Mouse (Mus musculus) small intestine, adult 2 months (tissue): ENCODE measurements around the gene Cops2. TPM values are rescaled to one million over a fixed set of nuclear protein-coding genes. Genes with fewer than 3 reads are reported as not detected.

Experiments used
- H3K27ac ChIP-seq: fragments of 200-500 bp; 2 replicates; pipeline ENCODE4 v1.5.1; 2012; ENCODE audit warnings: low read depth, low read length, control low read depth, inconsistent platforms; ENCODE audit not compliant: insufficient read depth
- H3K27me3 ChIP-seq: fragments of 200-500 bp; 2 replicates; pipeline ENCODE4 v1.6.1; 2012; ENCODE audit warnings: mild to moderate bottlenecking, moderate library complexity, low read length, inconsistent platforms; ENCODE audit not compliant: control insufficient read depth, insufficient read depth
- H3K36me3 ChIP-seq: fragments of 200-500 bp; 2 replicates; pipeline ENCODE4 v1.6.1; 2012; ENCODE audit warnings: mild to moderate bottlenecking, low read length, control low read depth, inconsistent platforms; ENCODE audit not compliant: control insufficient read depth, insufficient read depth
- H3K4me1 ChIP-seq: fragments of 200-500 bp; 2 replicates; pipeline ENCODE4 v1.6.1; 2012; ENCODE audit warnings: low read length, inconsistent platforms, mixed read lengths; ENCODE audit not compliant: control insufficient read depth, insufficient read depth, insufficient read length
- H3K4me3 ChIP-seq: fragments of 200-500 bp; 2 replicates; pipeline ENCODE4 v1.5.1; 2012; ENCODE audit warnings: low read depth, mild to moderate bottlenecking, control low read depth, inconsistent platforms, low read length, moderate library complexity
- CTCF ChIP-seq: fragments of 200-500 bp; IDR thresholded peaks from 2 replicates; pipeline ENCODE4 v1.5.1; 2012; ENCODE audit warnings: low read depth, mild to moderate bottlenecking, control low read depth, inconsistent platforms, low read length, moderate library complexity, mixed read lengths; ENCODE audit not compliant: insufficient replicate concordance, insufficient read length; ENCODE audit errors: extremely low read depth
- POLR2A ChIP-seq: fragments of 200-500 bp; IDR thresholded peaks from 2 replicates; pipeline ENCODE4 v1.6.1; 2012; ENCODE audit warnings: low read depth, mild to moderate bottlenecking, control low read depth, inconsistent platforms, low read length, moderate library complexity
- WGBS: fragments of 180-500 bp; shearing (Covaris S2); methylation state at CpG from one replicate; pipeline ENCODE4 v1.1.7; 2018; 5-methylcytosine and 5-hydroxymethylcytosine counted together
- polyA plus RNA-seq: library from polyadenylated mRNA; depleted of rRNA; stranded (reverse); fragments of >200 nt; gene quantifications from 2 replicates; pipeline ENCODE4 v1.2.3, GENCODE M21; 2012

Gene Cops2
- polyA plus RNA-seq, 1 experiment, result 1.3 TPM

GRCm38 (mm10) chr2:125864551-125864950 lies 5.6 kb upstream of the Cops2 start:
- no peak for TF ChIP-seq POLR2A
- TF ChIP-seq CTCF, result no peak
- Histone ChIP-seq H3K36me3 (peaks cover 4% of the 10 kb centered on the region), H3K4me1 (0 out of 2 replicates have a peak, but pooled peaks cover 2% of the 10 kb centered on the region), H3K4me3 (no peak overlapping the region), H3K27ac (no peak overlapping the region), H3K27me3 (no peaks in the 10 kb centered on the region)
- WGBS, result 93% methylated on average over 1 of the region's 1 CpGs

GRCm38 (mm10) chr2:125863799-125864198 lies 4.9 kb upstream of the Cops2 start:
- H3K36me3 ChIP-seq, result peaks cover 2% of the 10 kb centered on the region; the same call in 1 of the 2 replicates
- WGBS, result 82% methylated on average over 3 of the region's 3 CpGs
- H3K4me1 ChIP-seq, result 0 out of 2 replicates have a peak, but pooled peaks cover 2% of the 10 kb centered on the region

GRCm38 (mm10) chr2:125857707-125858106 lies 1.2 kb downstream of the Cops2 start:
- TF ChIP-seq POLR2A, result no peak
- no peak for TF ChIP-seq CTCF
- no peak overlapping the region for H3K27ac ChIP-seq
- H3K4me3 ChIP-seq, result no peak overlapping the region
- 37% methylated on average over 3 of the region's 3 CpGs for WGBS
- H3K36me3 ChIP-seq, result no peaks in the 10 kb centered on the region
- no peaks in the 10 kb centered on the region for H3K27me3 ChIP-seq
- H3K4me1 ChIP-seq, result no peaks in the 10 kb centered on the region

More at GRCm38 (mm10) chr2:125863799-125864198, 4.9 kb upstream of the Cops2 start:
- Histone ChIP-seq H3K27ac (no peak overlapping the region), H3K4me3 (no peak overlapping the region), H3K27me3 (no peaks in the 10 kb centered on the region)
- TF ChIP-seq POLR2A (no peak), CTCF (no peak)

- TF ChIP-seq CTCF, result no peak
- no peak for TF ChIP-seq POLR2A
- H3K4me3 ChIP-seq, result no peak overlapping the region
- WGBS, result 62% methylated on average over 2 of the region's 2 CpGs
- peaks cover 14% of the 10 kb centered on the region for H3K36me3 ChIP-seq
- no peaks in the 10 kb centered on the region for H3K27me3 ChIP-seq
- H3K27ac ChIP-seq, result no peak overlapping the region
- no peaks in the 10 kb centered on the region for H3K4me1 ChIP-seq
Measured at GRCm38 (mm10) chr2:125851237-125851636, 7.7 kb downstream of the Cops2 start.

GRCm38 (mm10) chr2:125838708-125839284 lies 20.1 kb downstream of the Cops2 start:
- H3K4me3 ChIP-seq, result no peak overlapping the region
- no peak overlapping the region for H3K27ac ChIP-seq
- H3K4me1 ChIP-seq, result no peaks in the 10 kb centered on the region
- peaks cover 46% of the 10 kb centered on the region for H3K36me3 ChIP-seq
- no peak for TF ChIP-seq POLR2A
- no peak for TF ChIP-seq CTCF
- WGBS, result 85% methylated on average over 2 of the region's 2 CpGs
- H3K27me3 ChIP-seq, result no peaks in the 10 kb centered on the region

GRCm38 (mm10) chr2:125838091-125838490 lies 20.8 kb downstream of the Cops2 start:
- WGBS, result 94% methylated on average over 7 of the region's 7 CpGs
- TF ChIP-seq POLR2A (no peak), CTCF (no peak)

GRCm38 (mm10) chr2:125829924-125830323 lies 29.0 kb downstream of the Cops2 start:
- WGBS, result 84% methylated on average over 2 of the region's 2 CpGs
- H3K36me3 ChIP-seq, result peaks cover 38% of the 10 kb centered on the region

More at GRCm38 (mm10) chr2:125838091-125838490, 20.8 kb downstream of the Cops2 start:
- Histone ChIP-seq H3K27ac (no peak overlapping the region), H3K4me3 (no peak overlapping the region), H3K27me3 (no peaks in the 10 kb centered on the region), H3K36me3 (peaks cover 48% of the 10 kb centered on the region), H3K4me1 (no peaks in the 10 kb centered on the region)

More at GRCm38 (mm10) chr2:125829924-125830323, 29.0 kb downstream of the Cops2 start:
- no peak overlapping the region for H3K27ac ChIP-seq
- no peak overlapping the region for H3K4me3 ChIP-seq
- no peaks in the 10 kb centered on the region for H3K27me3 ChIP-seq
- no peaks in the 10 kb centered on the region for H3K4me1 ChIP-seq
- no peak for TF ChIP-seq POLR2A
- no peak for TF ChIP-seq CTCF
